Comparison of ENCODE assay signal across 20 mouse cellular contexts in the genomic region with DNA sequence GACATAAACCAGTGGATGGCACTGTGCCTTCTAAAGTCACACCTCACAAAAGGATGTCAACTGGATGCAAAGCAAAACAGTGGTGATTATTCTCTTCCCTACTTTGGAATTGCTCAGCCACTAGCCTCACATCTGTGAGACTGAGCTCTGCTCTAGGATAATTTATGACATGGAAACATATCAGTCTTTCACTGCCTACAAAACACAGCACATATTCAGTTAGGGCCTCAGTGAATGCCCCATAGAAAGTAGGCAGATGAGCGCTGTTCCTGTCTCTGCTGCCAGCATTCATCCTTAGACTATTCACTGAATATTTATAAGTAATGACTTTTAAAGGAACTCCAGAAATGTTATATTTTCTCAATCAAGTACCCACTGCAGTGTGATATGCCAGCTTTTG. TPM values are rescaled to one million over a fixed set of nuclear protein-coding genes. Genes with fewer than 3 reads are reported as not detected.
"Had no signal": no experiment of that assay in that cellular context is flagged by ENCODE, and none has a peak within 500 bp of the region (broad histone marks: within the 10 kb centered on the region; RNA-seq: fewer than 3 reads in every experiment).

No protein-coding gene starts in this region.

- H3K9ac ChIP-seq: lung, embryonic 14.5 days; midbrain, embryonic 13.5 days; midbrain, embryonic 15.5 days; neural tube, embryonic 13.5 days; neural tube, embryonic 15.5 days had no signal

- H3K4me2 ChIP-seq: lung, embryonic 14.5 days; midbrain, embryonic 13.5 days; midbrain, embryonic 15.5 days; neural tube, embryonic 13.5 days; neural tube, embryonic 15.5 days had no signal

- DNase-seq: lung, adult 18-20 months; lung, embryonic 14.5 days; lung, postnatal 10 days; lung, postnatal 4 days; retina, postnatal 1 day; right cerebral cortex, adult 18-20 months; right cerebral cortex, postnatal 25 days; right cerebral cortex, postnatal 4 days; spleen, adult 18-20 months; thymus, adult 18-20 months; thymus, postnatal 14 days; thymus, postnatal 36 days had no signal

- H3K9me3 ChIP-seq: midbrain, embryonic 10.5 days; midbrain, embryonic 13.5 days; midbrain, embryonic 15.5 days; neural tube, embryonic 13.5 days; neural tube, embryonic 15.5 days had no signal

- ATAC-seq: midbrain, embryonic 13.5 days; midbrain, embryonic 15.5 days had no signal

- H3K27me3 ChIP-seq: midbrain, embryonic 13.5 days; midbrain, embryonic 15.5 days; neural tube, embryonic 13.5 days; neural tube, embryonic 15.5 days had no signal

- H3K36me3 ChIP-seq: midbrain, embryonic 15.5 days had no signal

- H3K27ac ChIP-seq: midbrain, embryonic 10.5 days; midbrain, embryonic 13.5 days; midbrain, embryonic 15.5 days; neural tube, embryonic 13.5 days had no signal

- H3K4me3 ChIP-seq: midbrain, embryonic 10.5 days; midbrain, embryonic 13.5 days; midbrain, embryonic 15.5 days; myocyte; neural tube, embryonic 13.5 days; neural tube, embryonic 15.5 days had no signal

- H3K4me1 ChIP-seq: midbrain, embryonic 10.5 days; midbrain, embryonic 13.5 days; midbrain, embryonic 15.5 days; neural tube, embryonic 13.5 days; neural tube, embryonic 15.5 days had no signal

RNA-seq across cellular contexts. Expression of a gene that starts 37.3 kb away (rescaled TPM):
- total RNA-seq: megakaryocyte, adult 5-6 weeks; megakaryocyte-erythroid progenitor cell, adult 5-6 weeks had no signal
